Mouse (Mus musculus) urinary bladder, adult 2 months (tissue): ENCODE results near the gene Fem1b. TPM values are rescaled to one million over a fixed set of nuclear protein-coding genes. Genes with fewer than 3 reads are reported as not detected.
"Not testable (repeated sequence)": the region's sequence is repeated elsewhere in the genome, so short reads cannot be mapped to it uniquely, and the experiment has no call there.

ENCODE experiments used
- DNase-seq: peaks from one replicate; pipeline ENCODE4 v3.0.0; 2022; ENCODE audit warnings: low spot score
- polyA plus RNA-seq: library from polyadenylated mRNA; depleted of rRNA; stranded (reverse); fragments of >200 nt; gene quantifications from 2 replicates; pipeline ENCODE4 v1.2.3, GENCODE M21; 2012; rRNA removed

The Fem1b gene
- 12.6 and 15.2 TPM in 2 replicates for polyA plus RNA-seq

GRCm38 (mm10) chr9:62811516-62812121 is at the start of gene Fem1b:
TSS of gene Fem1b (minus strand) at chr9:62811934.
- DNase-seq, result peak; percentile 92

- no peak for DNase-seq
These were observed 49.1 kb upstream of the Fem1b start for GRCm38 (mm10) chr9:62860866-62861265.

- DNase-seq, result not testable (repeated sequence)
These were observed 48.4 kb upstream of the Fem1b start for GRCm38 (mm10) chr9:62860102-62860501.

GRCm38 (mm10) chr9:62858266-62859019 is 46.7 kb upstream of the Fem1b start:
- no peak for DNase-seq

- DNase-seq, result peak; percentile 53
These were observed 46.1 kb upstream of the Fem1b start, which contains the start of gene Calml4 for GRCm38 (mm10) chr9:62857719-62858261. TSS of gene Calml4 (plus strand) at chr9:62858080.

- DNase-seq, result no peak
These were observed 45.5 kb upstream of the Fem1b start for GRCm38 (mm10) chr9:62857216-62857615.

GRCm38 (mm10) chr9:62854483-62854882 is 42.7 kb upstream of the Fem1b start:
- no peak for DNase-seq

- DNase-seq, result no peak
These were observed 39.8 kb upstream of the Fem1b start for GRCm38 (mm10) chr9:62851571-62851970.

GRCm38 (mm10) chr9:62848641-62849040 is 36.9 kb upstream of the Fem1b start:
- no peak for DNase-seq

GRCm38 (mm10) chr9:62847694-62848093 is 36.0 kb upstream of the Fem1b start:
- DNase-seq, result peak; percentile 73

GRCm38 (mm10) chr9:62844461-62844860 is 32.7 kb upstream of the Fem1b start:
- DNase-seq, result no peak

- no peak for DNase-seq
These were observed 31.8 kb upstream of the Fem1b start for GRCm38 (mm10) chr9:62843356-62844024.

GRCm38 (mm10) chr9:62839172-62839770 is 27.5 kb upstream of the Fem1b start:
- DNase-seq, result no peak

- DNase-seq, result peak; percentile 75
These were observed 26.9 kb upstream of the Fem1b start, which contains the start of gene Cln6 for GRCm38 (mm10) chr9:62838506-62839171. TSS of gene Cln6 (plus strand) at chr9:62838785.

- no peak for DNase-seq
These were observed 26.4 kb upstream of the Fem1b start for GRCm38 (mm10) chr9:62838146-62838505.

- no peak for DNase-seq
These were observed 25.9 kb upstream of the Fem1b start for GRCm38 (mm10) chr9:62837611-62838010.

GRCm38 (mm10) chr9:62835705-62836446 is 24.1 kb upstream of the Fem1b start:
- DNase-seq, result no peak

- no peak for DNase-seq
These were observed 23.2 kb upstream of the Fem1b start for GRCm38 (mm10) chr9:62834906-62835305.

GRCm38 (mm10) chr9:62829877-62830276 is 18.1 kb upstream of the Fem1b start:
- no peak for DNase-seq

GRCm38 (mm10) chr9:62828662-62829086 is 16.9 kb upstream of the Fem1b start:
- peak; percentile 86 for DNase-seq
